Mouse (Mus musculus) kidney, adult 8-10 months (tissue): Measurements from ENCODE around the gene Lgr6.

Source experiments
- DNase-seq, 2 experiments: peaks; one replicate each; pipeline ENCODE4 v3.0.0; 2022

The Lgr6 gene

DNA sequence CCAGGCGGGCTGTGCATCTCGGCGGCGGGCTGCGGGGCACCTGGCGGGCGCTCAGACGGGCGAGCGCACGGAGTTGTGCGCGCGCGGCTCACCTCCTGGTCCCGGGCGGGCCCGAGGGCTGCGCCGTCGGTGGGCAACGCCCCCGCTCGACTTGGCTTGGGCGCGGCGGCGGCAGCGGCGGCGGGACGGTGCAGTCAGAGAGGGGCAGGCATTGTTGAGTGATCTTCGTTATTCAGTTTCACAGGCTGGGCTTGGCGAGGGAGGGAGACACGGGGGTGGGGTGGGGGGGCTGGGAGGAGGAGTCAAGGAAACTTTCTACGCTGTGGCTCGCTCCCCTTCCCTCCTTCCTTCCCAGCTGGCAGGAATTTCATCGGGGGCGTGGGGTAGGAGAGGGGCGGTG is at the start of gene Lgr6:
Lgr6 (minus strand) TSS at position 153 of the 400 bp plus-strand sequence.
- DNase-seq, result no peak

DNA sequence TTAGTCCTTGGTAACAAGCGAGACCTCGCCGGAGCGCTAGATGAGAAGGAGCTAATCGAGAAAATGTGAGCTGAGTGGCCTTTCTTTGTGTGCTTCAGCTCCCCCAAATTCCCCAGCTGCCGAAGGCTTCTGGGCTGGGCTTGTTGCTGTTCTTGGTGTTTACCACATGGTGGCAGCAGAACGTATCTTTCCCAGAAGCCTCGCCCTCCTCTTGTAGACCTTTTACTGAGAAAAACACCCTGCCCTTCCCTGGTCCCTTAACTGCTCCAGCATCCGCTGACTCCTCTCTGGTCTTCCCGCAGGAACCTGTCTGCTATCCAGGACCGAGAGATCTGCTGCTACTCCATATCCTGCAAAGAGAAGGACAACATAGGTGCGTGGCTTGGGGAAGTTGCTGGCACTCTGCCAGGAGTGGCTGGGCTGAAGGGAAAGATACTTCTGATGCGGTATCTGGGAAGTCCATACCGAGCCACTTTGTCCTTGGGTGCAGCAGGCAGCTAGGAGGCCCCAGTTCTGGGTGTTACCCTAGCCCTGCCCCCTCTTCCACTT is 49.4 kb upstream of the Lgr6 start:
- peak; percentile 69 to 76 for DNase-seq

DNA sequence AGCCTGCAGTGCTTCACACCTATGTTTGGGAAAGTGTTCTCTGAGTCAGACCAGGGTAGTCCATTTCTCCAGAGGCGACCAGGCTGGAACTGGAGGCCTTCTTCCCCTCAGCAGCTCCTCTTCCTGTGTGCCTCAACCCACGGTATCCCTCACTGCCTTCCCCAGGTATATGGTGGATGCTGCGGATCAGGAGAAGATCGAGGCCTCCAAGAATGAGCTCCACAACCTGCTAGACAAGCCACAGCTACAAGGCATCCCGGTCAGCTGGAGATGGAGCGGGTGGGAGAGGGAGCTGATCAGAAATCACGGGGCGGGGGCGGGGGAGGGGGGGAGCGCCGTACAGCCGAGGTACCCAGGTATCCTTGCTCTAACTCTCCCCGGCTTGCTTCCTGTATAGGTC is 48.9 kb upstream of the Lgr6 start:
- no peak for DNase-seq

DNA sequence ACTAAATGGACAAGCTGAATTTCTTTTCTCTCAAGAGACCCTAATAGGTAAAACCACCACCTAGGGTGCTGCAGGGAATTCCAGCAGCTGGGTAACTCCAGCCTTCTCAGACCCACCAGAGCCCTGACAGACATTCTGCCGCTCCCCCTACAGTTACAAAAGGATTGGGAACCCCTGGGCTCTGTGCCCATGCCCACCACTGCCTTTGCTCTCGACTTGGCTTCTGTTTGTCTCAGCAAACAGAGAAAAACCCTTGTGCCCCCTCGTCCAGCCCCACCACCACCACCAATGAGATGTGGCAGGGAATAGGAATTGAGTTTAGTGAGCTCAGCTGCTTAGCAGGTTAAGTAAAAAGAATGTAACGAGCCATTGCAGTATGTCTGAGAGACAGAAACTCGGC is 43.9 kb upstream of the Lgr6 start:
- DNase-seq, result no peak

DNA sequence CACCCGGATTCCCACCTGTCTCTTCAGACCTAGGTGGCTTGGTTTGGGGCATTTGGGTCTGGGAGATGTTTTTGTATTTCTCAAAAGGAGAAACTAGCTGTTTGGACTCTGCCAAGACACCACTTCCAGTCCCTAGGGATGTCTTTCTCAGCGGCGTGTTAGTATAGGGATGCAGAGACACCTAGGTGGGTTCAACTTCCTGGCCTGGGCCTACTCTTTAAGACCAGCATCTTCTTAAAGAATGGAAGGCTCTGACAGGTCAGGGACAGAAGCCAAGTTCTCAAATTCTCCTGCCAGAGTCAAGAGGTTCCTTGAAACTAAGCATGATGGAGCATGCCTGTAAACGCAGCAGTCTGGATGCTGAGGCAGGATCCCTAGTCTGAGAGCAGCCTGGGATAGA is 43.4 kb upstream of the Lgr6 start:
- no peak for DNase-seq

DNA sequence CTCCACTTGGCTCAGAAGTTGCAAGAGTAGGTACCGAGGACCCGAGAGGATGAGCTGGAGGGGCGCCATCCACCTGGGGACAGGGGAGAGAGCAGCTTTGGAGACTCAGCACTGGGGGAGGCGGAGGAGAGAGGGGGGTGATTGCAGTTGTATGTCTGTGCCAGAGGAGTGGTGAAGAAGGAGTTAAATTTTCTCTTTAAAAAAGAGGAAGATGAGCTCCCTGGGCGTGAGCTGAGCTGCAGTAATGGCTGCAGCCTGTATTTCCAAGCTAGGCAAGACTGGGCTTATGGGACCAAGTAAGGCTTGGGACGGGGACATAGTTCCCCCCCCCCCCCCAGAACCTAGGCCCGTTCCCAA is 42.6 kb upstream of the Lgr6 start:
- DNase-seq, result no peak

DNA sequence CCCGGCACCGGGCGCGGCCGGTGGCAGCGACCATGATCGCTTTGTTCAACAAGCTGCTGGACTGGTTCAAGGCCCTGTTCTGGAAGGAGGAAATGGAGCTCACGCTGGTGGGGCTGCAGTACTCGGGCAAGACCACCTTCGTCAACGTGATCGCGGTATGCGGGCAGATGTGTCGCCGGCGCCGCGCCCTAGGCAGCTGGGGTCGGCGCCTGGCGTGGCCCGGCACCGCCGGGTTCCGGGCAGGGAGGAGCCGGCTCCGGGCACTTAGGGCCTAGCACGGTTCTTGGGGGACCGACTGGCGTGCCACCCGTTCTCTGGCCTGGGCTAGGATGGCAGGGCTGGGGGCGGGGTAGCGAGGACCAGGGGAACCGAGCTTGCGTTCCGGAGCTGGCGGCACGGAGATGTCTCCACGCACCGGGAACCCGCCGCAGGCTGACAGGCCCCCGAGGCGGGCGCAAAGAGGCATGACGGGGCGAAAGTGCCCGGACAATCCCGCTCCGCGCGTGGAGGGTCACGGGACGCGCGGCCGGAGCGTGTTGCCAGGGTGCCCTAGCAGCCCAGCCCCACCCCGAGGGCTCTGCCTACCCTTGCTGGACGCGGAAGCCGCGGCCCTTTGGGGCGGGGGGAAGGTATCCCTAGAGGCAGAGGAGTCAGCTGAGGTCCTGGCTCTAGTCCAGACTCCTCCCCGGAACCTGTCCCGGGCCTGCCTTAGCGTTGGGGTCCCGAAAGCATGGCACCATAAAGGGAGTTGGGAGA is 42.0 kb upstream of the Lgr6 start:
- peak; percentile 92 to 93 for DNase-seq

DNA sequence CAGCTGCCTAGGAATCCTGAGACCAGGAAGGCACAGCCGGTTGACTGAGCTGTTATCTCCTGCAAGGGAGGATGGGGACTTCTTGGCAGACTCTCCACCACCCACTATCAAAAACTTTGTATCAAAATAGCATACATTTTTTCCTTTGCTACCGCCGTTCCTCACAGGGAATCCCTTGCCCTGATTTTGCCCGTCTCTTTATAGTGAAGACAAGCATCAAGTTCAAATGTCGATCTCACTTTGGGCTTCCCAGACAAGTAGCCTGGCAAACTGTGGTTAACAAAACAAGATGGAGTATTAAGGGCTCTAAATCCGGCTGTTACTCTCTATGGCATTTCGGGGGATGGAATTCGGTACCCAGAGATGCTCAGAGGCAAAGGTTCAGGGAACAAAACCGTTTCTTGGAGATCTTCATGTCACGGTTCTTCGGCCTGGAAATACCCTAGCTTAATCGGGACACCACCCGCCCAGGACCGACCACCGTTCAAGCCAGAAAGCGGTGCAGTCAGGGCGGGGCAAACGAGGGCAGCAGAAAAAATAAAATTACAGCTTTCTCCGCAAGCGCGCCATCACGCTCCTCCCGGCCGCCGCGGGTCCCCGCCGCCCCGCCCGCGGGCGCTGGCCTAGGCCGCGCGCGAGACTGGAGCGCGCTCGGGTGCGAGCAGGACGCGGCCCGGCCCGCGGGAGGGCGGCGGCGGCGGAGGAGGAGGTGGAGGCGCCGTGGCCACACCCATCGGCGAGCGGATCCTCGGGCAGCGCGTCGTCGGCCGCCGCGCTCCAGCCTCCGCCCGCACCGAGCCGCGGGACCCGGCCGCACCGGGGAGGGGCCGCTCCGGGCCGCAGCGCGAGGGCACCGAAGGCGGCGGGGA is 41.2 kb upstream of the Lgr6 start, which contains the start of gene Arl8a:
Arl8a (plus strand) TSS at position 748 of the 869 bp plus-strand sequence.
- DNase-seq, result peak; percentile 79 to 81

DNA sequence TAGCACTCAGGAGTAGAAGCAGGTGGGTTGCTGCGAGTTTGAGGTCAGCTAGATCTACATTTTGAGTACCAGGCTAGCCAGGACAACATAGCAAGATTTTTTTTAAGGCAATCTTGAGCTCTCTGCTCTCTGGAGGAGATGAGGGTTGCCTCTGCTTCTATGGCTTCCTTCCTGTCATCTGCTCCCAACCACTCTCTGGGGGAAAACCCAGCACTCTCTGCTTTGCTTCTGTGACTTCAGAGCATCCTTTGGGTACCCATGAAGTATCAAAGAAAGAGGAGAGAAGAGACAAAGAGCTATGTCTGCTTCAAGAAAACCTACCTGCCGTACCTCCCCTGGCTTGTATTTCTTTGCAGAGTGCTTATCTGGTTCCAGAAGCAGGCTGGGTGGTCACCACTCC is 38.9 kb upstream of the Lgr6 start:
- no peak for DNase-seq

DNA sequence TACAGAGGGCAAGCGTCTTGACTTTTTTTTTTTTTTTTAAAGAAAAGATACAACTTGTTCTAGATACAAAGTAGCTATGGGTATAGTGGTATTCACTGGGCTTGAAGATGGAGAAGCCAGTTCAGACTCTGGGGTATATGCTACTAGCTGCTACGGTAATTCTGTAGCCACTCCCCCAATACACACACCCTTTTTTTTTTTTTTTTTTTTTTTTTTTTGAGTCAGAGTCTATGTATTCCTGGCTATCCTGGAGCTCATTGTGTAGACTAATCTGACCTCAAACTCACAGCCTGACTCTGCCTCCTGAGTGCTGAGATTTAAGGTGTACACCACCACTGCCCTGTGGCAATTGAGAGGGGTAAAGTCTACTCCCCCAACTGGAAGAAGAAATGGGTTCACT is 37.4 kb upstream of the Lgr6 start:
- DNase-seq, result no peak

DNA sequence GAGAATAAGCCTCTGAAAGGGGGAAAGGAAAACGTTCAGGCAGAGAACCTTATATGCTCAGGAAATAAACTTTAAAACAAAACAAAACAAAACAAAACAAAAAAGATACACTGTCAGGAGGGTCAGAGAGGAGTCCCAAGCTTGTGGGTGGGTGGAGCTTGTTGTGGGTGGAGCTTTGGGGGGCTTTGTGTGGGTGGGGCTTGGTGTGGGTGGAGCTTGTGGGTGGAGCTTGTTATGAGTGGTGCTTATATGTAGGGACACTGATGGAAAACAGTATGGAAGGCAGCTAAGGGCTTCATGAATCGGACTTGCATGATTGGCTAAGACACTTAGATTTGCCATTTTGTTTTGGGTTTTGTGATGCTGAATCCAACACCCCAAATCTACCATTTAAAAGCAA is 34.8 kb upstream of the Lgr6 start:
- DNase-seq, result no peak

DNA sequence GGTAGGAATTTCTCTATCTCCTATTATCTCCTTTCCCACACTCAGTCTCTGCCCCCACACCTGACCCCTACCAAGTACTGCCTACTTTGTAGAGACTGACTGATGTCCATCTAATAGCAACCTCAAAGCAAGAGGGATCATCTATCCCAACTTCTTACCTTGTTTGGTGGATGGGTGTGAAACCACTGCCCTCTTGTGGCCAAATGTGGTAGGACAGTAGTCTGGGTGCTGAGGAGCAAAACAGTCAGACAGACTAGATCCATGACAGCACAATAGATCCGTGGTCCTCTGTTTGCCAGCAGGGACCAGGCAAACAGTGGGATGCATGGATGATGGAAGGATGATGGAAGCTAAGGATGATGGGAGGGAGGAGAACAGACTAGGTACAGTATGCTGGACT is 31.4 kb upstream of the Lgr6 start:
- DNase-seq, result peak in 1 of 2 experiments; percentile 76

DNA sequence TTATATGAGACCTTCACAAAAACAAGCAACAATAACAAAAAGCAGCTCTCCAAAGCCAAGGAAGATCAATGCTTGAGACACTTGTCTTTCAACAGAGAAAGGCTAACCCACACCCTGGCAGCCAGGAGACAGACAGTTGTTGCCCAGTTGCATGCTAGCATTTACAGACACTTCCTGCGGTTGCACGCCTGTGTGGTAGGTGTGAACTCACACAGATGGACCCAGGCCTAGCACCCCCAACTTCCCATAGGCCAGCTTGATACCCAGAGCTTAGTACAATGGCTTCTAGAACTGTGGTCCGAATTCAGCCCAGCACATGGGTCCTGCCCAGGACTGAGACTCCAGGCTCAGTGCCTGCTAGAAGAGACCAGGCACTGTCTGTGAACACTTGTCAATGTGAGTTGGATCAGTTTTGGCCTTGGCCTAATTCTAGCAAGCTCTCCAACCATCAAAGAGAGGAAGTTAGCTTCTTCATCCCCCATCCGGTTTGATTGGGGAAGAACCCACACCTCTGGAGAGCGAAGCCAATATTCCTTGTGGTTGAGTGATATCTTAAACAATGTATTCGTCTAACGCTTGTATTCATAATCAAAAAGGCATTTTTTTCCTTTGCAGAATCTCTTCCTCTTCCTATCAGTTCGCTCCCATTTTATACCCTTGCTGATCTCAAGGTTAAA is 30.2 kb upstream of the Lgr6 start:
- no peak for DNase-seq

DNA sequence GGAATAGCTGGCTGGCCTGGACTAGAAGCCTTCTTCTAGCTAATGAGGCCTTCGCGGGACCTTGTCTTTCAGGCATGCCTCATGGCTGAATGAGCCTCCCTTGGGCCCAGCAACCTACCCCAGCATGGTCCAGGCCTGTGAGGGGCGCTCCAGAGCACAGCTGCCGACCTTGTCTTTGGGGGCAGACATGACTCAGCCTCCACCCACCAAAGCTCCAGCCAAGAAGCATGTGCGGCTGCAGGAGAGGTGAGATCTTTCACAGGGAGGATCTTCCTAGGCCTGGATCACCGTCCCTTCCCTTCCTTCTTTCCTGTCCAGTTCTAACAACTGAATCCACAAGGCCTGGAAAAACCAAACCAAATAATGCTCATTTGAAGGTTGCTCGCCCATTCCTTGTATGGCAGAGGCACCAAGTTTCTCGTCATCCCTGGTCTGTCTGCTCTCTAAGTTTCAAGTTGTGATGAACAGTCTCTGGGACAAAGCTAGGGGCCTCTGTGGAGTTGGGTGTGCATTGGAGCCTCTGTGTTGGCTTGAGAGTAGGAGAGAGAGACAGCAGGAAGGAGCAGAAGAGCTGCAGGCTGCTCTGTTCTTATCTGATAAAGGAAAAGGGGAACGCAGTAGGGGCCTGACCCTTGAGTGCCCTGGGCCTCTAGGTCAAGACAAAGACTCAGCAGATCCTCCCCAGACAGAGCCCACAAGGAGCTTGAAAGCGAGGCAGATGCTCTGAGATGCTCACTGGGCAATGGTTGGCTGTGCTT is 28.8 kb upstream of the Lgr6 start:
- DNase-seq, result no peak

DNA sequence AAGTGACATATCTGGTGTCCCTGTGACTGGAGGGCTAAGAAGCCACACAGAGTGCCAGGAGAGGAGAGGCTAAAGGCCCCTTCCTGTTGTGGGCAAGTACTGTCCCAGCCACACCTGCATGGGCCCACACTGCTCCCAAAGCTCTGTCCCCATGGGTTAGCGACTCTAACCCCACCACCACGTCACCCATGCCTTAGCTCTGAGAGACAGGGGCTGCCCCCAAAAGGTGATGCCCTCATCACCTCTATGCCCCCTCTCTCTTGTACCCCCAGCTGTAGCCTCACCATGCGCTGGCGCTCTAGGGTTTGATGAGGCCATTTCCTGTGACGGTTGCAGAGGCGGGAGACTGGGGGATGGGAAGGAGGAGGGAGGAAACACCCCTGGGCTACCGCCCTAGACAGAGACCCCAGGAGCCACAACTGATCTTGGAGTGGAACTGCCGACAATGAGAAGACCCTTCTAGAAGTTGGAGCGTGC is 27.9 kb upstream of the Lgr6 start:
- no peak for DNase-seq

DNA sequence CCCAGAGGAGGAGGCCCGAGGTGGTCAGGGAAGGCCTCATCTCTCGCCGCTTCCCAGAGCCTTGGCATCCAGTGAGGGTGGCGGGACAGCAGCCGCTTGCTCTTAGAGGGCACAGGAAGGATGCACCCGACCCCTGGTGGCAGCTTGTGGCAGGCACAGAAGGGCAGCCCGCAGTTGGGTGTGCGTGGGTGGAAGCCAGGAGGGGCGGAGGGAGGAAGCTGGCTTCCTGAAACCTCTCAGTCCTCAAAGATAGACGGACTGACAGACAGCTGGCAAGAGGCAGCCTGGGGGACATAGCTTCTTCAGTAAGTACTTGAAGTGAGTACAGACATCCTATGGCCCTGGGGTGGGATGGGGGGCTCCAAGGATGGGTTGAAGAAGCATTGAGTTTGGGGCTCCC is 27.4 kb upstream of the Lgr6 start, which contains the start of gene Ptpn7:
Ptpn7 (plus strand) TSS at position 228 of the 400 bp plus-strand sequence.
- DNase-seq, result peak in 1 of 2 experiments; percentile 59

DNA sequence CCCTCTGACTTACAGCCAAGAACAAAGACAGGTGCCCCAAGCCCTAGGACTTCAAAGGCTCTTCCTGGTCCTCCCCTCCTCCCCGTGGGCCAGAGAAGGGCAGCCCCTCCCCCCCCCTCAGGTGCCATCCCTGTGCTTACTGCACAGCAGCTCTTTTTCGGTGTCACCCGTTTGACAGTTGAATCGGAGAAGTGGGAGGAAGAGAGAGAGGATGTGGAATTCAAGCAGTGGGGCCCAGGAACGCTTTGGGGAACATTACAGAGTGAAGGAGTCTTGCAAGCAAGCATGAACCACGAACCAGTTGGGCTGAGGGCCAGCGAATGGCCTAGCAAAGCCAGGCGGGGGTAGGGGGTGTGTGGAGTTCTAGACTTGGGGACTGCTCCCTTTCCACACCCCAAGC is 26.5 kb upstream of the Lgr6 start:
- no peak for DNase-seq

DNA sequence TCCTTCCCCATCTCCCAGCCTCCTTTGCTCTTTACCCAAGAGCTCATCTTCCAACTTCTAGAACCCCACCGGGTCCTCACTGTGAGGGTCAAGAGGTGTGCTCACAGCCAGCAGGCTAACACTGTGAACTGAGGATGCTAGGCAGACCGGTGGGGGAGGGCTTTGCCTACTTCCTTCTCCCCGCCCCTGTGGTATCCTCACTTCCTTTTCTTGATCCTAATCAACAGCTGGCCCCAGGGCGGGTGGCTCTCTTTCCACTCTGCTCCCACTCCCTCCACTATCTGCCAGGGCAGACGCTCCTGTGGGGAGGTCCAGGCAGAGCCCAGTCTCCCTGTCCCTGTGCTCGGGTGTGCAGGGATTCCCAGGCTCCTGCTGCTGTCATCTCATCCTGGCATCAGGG is 26.0 kb upstream of the Lgr6 start:
- DNase-seq, result no peak

DNA sequence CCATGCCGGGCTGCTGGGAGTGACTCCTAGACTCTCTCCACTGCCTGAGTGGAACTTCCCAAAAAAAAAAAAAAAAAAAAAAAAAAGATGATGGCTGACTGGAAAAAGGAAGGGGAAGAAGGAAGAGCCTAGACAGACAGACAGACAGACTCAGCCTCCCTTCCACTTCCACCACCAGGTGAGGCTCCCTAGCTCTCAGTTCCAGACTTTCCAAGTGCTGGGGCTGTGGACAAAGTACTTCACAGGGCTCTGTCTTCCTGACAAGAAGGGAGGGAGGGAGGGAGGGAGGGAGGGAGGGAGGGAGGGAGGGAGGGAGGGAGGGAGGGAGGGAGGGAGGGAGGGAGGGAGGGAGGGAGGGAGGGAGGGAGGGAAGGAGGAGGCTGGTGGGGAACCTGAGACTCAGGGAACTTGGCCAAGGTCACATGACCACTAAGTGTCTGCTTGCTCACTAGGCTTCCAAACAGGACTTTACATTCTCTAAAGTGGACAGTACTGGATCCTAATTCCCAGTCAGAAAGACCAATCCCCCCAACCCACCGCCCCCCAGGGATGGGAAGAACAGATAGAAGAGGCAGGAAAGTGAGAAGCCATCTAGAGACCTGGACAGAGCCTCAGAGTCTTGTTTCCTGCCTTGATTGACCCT is 25.4 kb upstream of the Lgr6 start:
- DNase-seq, result no peak

DNA sequence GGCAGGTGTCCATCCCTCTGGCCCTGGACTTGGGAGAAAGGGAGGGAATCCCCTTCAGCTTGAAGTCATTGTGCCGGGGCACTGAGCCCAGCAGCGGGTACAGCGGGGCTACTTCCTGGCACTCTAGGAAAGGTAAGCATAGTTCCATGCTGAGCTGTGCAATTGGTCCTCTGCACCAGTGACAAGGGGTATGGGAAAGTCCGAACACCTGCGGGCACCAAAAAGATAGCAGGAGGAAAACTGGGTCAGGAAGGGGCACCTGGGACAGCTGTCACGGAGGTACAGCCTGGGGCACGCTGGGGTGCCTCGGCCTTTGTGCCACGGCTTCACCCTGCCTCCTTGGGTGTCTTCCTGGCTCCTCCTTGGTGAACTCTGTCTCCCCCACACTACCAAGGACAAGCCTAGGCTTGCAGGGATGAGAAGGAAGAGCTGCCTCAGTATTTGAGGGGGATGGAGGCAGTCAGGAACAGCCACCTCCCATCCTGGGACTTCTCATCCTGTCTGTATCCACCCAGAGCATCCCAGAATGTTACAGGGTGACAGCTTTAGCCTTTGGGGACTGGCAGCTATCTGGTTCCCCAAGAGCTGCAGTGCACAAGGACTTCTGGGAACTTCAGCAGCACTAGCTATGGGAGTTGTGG is 24.6 kb upstream of the Lgr6 start:
- no peak for DNase-seq

DNA sequence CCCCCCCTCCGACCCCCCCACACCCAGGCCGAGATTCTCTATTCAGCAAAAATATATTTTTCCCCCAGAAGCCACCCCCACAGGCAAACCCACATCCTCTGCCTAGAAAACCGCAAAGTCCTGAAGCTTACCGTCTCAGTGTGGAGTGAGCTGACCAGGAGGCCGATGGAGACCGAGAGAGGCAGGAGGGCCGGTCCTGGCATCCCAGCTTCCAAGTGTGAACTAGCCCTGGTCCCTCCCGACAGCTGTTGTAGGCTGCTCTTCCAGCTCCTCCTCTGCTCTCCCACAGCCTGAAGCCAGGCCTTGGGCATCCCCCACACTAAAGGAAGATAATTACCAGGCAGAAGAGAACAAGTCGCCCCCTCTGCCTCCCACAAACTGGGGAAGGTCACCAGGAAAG is 23.9 kb upstream of the Lgr6 start:
- no peak for DNase-seq
